Mouse (Mus musculus) midbrain, embryonic 14.5 days (tissue): ENCODE measurements around the gene Gm9732. TPM values are rescaled to one million over a fixed set of nuclear protein-coding genes. Genes with fewer than 3 reads are reported as not detected.
"Not testable (repeated sequence)": the region's sequence is repeated elsewhere in the genome, so short reads cannot be mapped to it uniquely, and the experiment has no call there.

ENCODE experiments used
- ATAC-seq: fragments of 200-750 bp; cut with Nextera tagmentation; 2 replicates; pipeline ENCODE4 v1.8.0; 2017; ENCODE audit warnings: moderate number of reproducible peaks, moderate library complexity; ENCODE audit not compliant: low FRiP score, low TSS enrichment
- DNase-seq: peaks from one replicate; pipeline ENCODE4 v3.0.0-alpha.2; 2015
- H3K27ac ChIP-seq: fragments of 300-500 bp; sonication (generic); replicated peaks from 2 replicates; pipeline ENCODE4 v1.5.1; 2014; ENCODE audit warnings: mild to moderate bottlenecking, low read depth, low read length, moderate library complexity
- H3K27me3 ChIP-seq: fragments of 300-500 bp; sonication (generic); 2 replicates; pipeline ENCODE4 v1.6.1; 2014; ENCODE audit warnings: low read length, control low read depth, mixed read lengths; ENCODE audit not compliant: control insufficient read depth, insufficient read depth
- H3K36me3 ChIP-seq: fragments of 300-500 bp; sonication (generic); 2 replicates; pipeline ENCODE4 v1.6.1; 2014; ENCODE audit warnings: low read length, control low read depth; ENCODE audit not compliant: control insufficient read depth, insufficient read depth
- H3K4me1 ChIP-seq: fragments of 300-500 bp; sonication (generic); 2 replicates; pipeline ENCODE4 v1.6.1; 2014; ENCODE audit warnings: mild to moderate bottlenecking, antibody characterized with exemption, low read length, control low read depth; ENCODE audit not compliant: control insufficient read depth, insufficient read depth
- H3K4me2 ChIP-seq: fragments of 300-500 bp; sonication (generic); 2 replicates; pipeline ENCODE4 v1.6.1; 2014; ENCODE audit warnings: mild to moderate bottlenecking, low read length, moderate library complexity
- H3K4me3 ChIP-seq: fragments of 300-500 bp; sonication (generic); replicated peaks from 2 replicates; pipeline ENCODE4 v1.5.1; 2014; ENCODE audit warnings: low read depth, low read length
- H3K9ac ChIP-seq: fragments of 300-500 bp; sonication (generic); replicated peaks from 2 replicates; pipeline ENCODE4 v1.6.1; 2014; ENCODE audit warnings: mild to moderate bottlenecking, low read length, moderate library complexity
- H3K9me3 ChIP-seq: fragments of 300-500 bp; sonication (generic); 2 replicates; pipeline ENCODE4 v1.6.1; 2016; ENCODE audit warnings: low read length, control low read depth, mixed read lengths; ENCODE audit not compliant: control insufficient read depth
- WGBS: fragments of 180-500 bp; shearing (Covaris S2); extraction: QIAGEN DNeasy Blood & Tissue Kit; methylation state at CpG from one replicate; pipeline ENCODE4 v1.1.7; 2014; 5-methylcytosine and 5-hydroxymethylcytosine counted together
- polyA plus RNA-seq: library from polyadenylated mRNA; unstranded; fragments of >200 nt; fragmentation: Nextera tagmentation; extraction: Ambion mirVana; gene quantifications from 2 replicates; pipeline ENCODE4 v1.2.1, GENCODE M21; 2014

Gm9732 gene
- polyA plus RNA-seq, 1 experiment from 2014 or later, result not detected

- 47% methylated on average over 2 of the region's 2 CpGs for WGBS
- not testable (repeated sequence) for H3K9me3 ChIP-seq, H3K36me3 ChIP-seq, H3K9ac ChIP-seq, H3K4me3 ChIP-seq, H3K4me2 ChIP-seq, H3K4me1 ChIP-seq, H3K27ac ChIP-seq, ATAC-seq, H3K27me3 ChIP-seq, DNase-seq
Measured at GRCm38 (mm10) chr14:43268521-43269084, 6.2 kb upstream of the Gm9732 start.

- H3K27ac ChIP-seq, H3K27me3 ChIP-seq, H3K4me1 ChIP-seq, H3K4me2 ChIP-seq, H3K36me3 ChIP-seq, DNase-seq, H3K9ac ChIP-seq, ATAC-seq, H3K9me3 ChIP-seq, H3K4me3 ChIP-seq: not testable (repeated sequence)
- WGBS, result 88% methylated on average over 3 of the region's 3 CpGs
Measured at GRCm38 (mm10) chr14:43269211-43269610, 5.6 kb upstream of the Gm9732 start.

- not testable (repeated sequence) for H3K36me3 ChIP-seq, H3K4me1 ChIP-seq, H3K27ac ChIP-seq, H3K27me3 ChIP-seq, ATAC-seq, H3K4me2 ChIP-seq, H3K9ac ChIP-seq, H3K9me3 ChIP-seq, DNase-seq, H3K4me3 ChIP-seq
- 44% methylated on average over 1 of the region's 1 CpGs for WGBS
Measured at GRCm38 (mm10) chr14:43273161-43273560, 1.7 kb upstream of the Gm9732 start.

- 89% methylated on average over 1 of the region's 1 CpGs for WGBS
- not testable (repeated sequence) for DNase-seq, H3K27ac ChIP-seq, H3K27me3 ChIP-seq, H3K9me3 ChIP-seq, H3K4me3 ChIP-seq, H3K36me3 ChIP-seq, ATAC-seq, H3K4me1 ChIP-seq, H3K4me2 ChIP-seq, H3K9ac ChIP-seq
Measured at GRCm38 (mm10) chr14:43275752-43276151, 916 bp downstream of the Gm9732 start.

GRCm38 (mm10) chr14:43277468-43277867 is 2.6 kb downstream of the Gm9732 start:
- H3K27me3 ChIP-seq, H3K9me3 ChIP-seq, H3K4me3 ChIP-seq, H3K4me2 ChIP-seq, H3K4me1 ChIP-seq, H3K27ac ChIP-seq, DNase-seq, H3K36me3 ChIP-seq, ATAC-seq, H3K9ac ChIP-seq: not testable (repeated sequence)
- 66% methylated on average over 2 of the region's 2 CpGs for WGBS

GRCm38 (mm10) chr14:43278146-43278545 is 3.3 kb downstream of the Gm9732 start:
- not testable (repeated sequence) for H3K9me3 ChIP-seq, DNase-seq, H3K36me3 ChIP-seq, H3K4me2 ChIP-seq, ATAC-seq, H3K4me1 ChIP-seq, H3K4me3 ChIP-seq, H3K27me3 ChIP-seq, H3K27ac ChIP-seq, H3K9ac ChIP-seq
- 56% methylated on average over 4 of the region's 4 CpGs for WGBS

DNA sequence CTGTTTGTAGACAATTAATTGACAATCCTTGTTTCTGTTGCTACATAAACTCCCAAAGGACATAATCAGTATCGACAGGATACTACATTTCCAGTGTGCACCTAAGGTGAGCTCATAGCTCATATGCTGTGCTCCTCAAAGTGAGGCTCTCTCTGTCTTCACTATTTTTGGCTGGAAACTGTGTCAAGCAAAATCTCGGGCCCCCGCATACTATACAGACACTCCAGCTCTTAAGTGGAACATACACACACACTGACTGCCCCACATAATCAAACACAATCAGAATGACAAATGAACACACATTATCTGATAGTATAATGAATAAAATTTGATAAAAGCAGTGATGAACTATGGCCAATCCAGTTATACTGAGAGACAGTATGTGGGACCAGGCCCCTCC is 3.8 kb downstream of the Gm9732 start:
- DNase-seq, H3K27me3 ChIP-seq, ATAC-seq, H3K4me3 ChIP-seq, H3K4me1 ChIP-seq, H3K9me3 ChIP-seq, H3K4me2 ChIP-seq, H3K27ac ChIP-seq, H3K9ac ChIP-seq, H3K36me3 ChIP-seq: not testable (repeated sequence)
- 90% methylated on average over 3 of the region's 3 CpGs for WGBS

- H3K4me1 ChIP-seq, H3K36me3 ChIP-seq, H3K27me3 ChIP-seq, ATAC-seq, H3K4me3 ChIP-seq, H3K27ac ChIP-seq, H3K9ac ChIP-seq, H3K9me3 ChIP-seq, DNase-seq, H3K4me2 ChIP-seq: not testable (repeated sequence)
- WGBS, result 84% methylated on average over 3 of the region's 3 CpGs
Measured at GRCm38 (mm10) chr14:43293503-43293902, 18.7 kb downstream of the Gm9732 start, which contains the start of gene Gm8127. Gene Gm8127, minus strand, starts transcription at chr14:43293832.

- not testable (repeated sequence) for H3K27me3 ChIP-seq, H3K4me3 ChIP-seq, H3K27ac ChIP-seq, ATAC-seq, H3K4me1 ChIP-seq, H3K4me2 ChIP-seq, H3K36me3 ChIP-seq, DNase-seq, H3K9ac ChIP-seq, H3K9me3 ChIP-seq
Measured at GRCm38 (mm10) chr14:43319516-43319915, 44.7 kb downstream of the Gm9732 start.
